Mouse (Mus musculus) spleen, adult 2 months (tissue): ENCODE results near the gene 9530077C05Rik.

Source experiments
- CTCF ChIP-seq: fragments of 200-500 bp; IDR thresholded peaks from 2 replicates; pipeline ENCODE4 v1.5.1; 2011; ENCODE audit warnings: mild to moderate bottlenecking, inconsistent platforms; ENCODE audit not compliant: insufficient read depth, insufficient read length, insufficient replicate concordance; ENCODE audit errors: extremely low read depth
- POLR2A ChIP-seq: fragments of 200-500 bp; IDR thresholded peaks from 2 replicates; pipeline ENCODE4 v1.6.1; 2011; ENCODE audit warnings: low read depth, low read length, inconsistent platforms

- TF ChIP-seq CTCF: no peak
- no peak for TF ChIP-seq POLR2A
Observed at GRCm38 (mm10) chr9:22449209-22449608, 37.9 kb downstream of the 9530077C05Rik start.
